Mouse (Mus musculus): ENCODE measurements around the gene Foxl1.

- TF ChIP-seq POLR2A (IDR thresholded peaks at IDR 0.05; ENCODE audit: control insufficient read depth, low read depth, low read length) (no peak), CTCF (IDR thresholded peaks at IDR 0.05; ENCODE audit: control insufficient read depth, insufficient read depth, insufficient replicate concordance, low read depth, low read length) (no peak)
Measured at GRCm38 (mm10) chr8:121124547-121125239, 3.0 kb upstream of the Foxl1 start.

Data from testis, adult 2 months (tissue).